Mouse (Mus musculus): Measurements from ENCODE around the gene Rfx7. TPM values are rescaled to one million over a fixed set of nuclear protein-coding genes. Genes with fewer than 3 reads are reported as not detected.
"Not testable (repeated sequence)": the region's sequence is repeated elsewhere in the genome, so short reads cannot be mapped to it uniquely, and the experiment has no call there.

Rfx7 gene
- polyA plus RNA-seq, 1 experiment: 6.4 TPM

- TF ChIP-seq CTCF (conservative IDR thresholded peaks at IDR 0.05; ENCODE audit: insufficient read depth, insufficient read length, low read depth, low read length) (no peak), POLR2A (IDR thresholded peaks at IDR 0.05; ENCODE audit: low read depth, low read length) (no peak)
- Histone ChIP-seq H3K27ac (ENCODE audit: insufficient read depth, low read depth, low read length) (peak overlapping the region; percentile 91), H3K4me3 (ENCODE audit: insufficient read depth, low read depth, low read length) (peak overlapping the region; percentile 94), H3K27me3 (replicated peaks; ENCODE audit: control insufficient read depth, insufficient read depth, low read length) (no peaks in the 10 kb centered on the region), H3K36me3 (ENCODE audit: control insufficient read depth, insufficient read depth, low read length) (no peaks in the 10 kb centered on the region; the same call in 1 of the 2 replicates), H3K4me1 (ENCODE audit: control insufficient read depth, insufficient read depth, low read length) (peaks cover 16% of the 10 kb centered on the region)
- peak; percentile 85 for DNase-seq
- WGBS: under 1% methylated on average over 55 of the region's 55 CpGs
These were observed 130.9 kb downstream of the Rfx7 start for GRCm38 (mm10) chr9:72662691-72663533.

- Histone ChIP-seq H3K27me3 (replicated peaks; ENCODE audit: control insufficient read depth, insufficient read depth, low read length) (no peaks in the 10 kb centered on the region), H3K27ac (ENCODE audit: insufficient read depth, low read depth, low read length) (0 out of 2 replicates have a peak overlapping the region, but pooled peaks have one; percentile 91), H3K4me3 (ENCODE audit: insufficient read depth, low read depth, low read length) (peak overlapping the region; percentile 94), H3K36me3 (ENCODE audit: control insufficient read depth, insufficient read depth, low read length) (no peaks in the 10 kb centered on the region; the same call in 1 of the 2 replicates), H3K4me1 (ENCODE audit: control insufficient read depth, insufficient read depth, low read length) (peaks cover 16% of the 10 kb centered on the region)
- no peak for DNase-seq
- WGBS: 5% methylated on average over 10 of the region's 10 CpGs
- TF ChIP-seq CTCF (conservative IDR thresholded peaks at IDR 0.05; ENCODE audit: insufficient read depth, insufficient read length, low read depth, low read length): no peak
- TF ChIP-seq POLR2A (IDR thresholded peaks at IDR 0.05; ENCODE audit: low read depth, low read length): no peak
These were observed 131.5 kb downstream of the Rfx7 start for GRCm38 (mm10) chr9:72663534-72663918.

- WGBS: 37% methylated on average over 12 of the region's 12 CpGs
- TF ChIP-seq POLR2A (IDR thresholded peaks at IDR 0.05; ENCODE audit: low read depth, low read length) (no peak), CTCF (conservative IDR thresholded peaks at IDR 0.05; ENCODE audit: insufficient read depth, insufficient read length, low read depth, low read length) (no peak)
- Histone ChIP-seq H3K4me1 (ENCODE audit: control insufficient read depth, insufficient read depth, low read length) (peaks cover 16% of the 10 kb centered on the region), H3K4me3 (ENCODE audit: insufficient read depth, low read depth, low read length) (peak overlapping the region; percentile 28; the same call in 1 of the 2 replicates), H3K27me3 (replicated peaks; ENCODE audit: control insufficient read depth, insufficient read depth, low read length) (no peaks in the 10 kb centered on the region), H3K27ac (ENCODE audit: insufficient read depth, low read depth, low read length) (peak overlapping the region; percentile 2), H3K36me3 (ENCODE audit: control insufficient read depth, insufficient read depth, low read length) (no peaks in the 10 kb centered on the region; the same call in 1 of the 2 replicates)
- no peak for DNase-seq
These were observed 132.6 kb downstream of the Rfx7 start for GRCm38 (mm10) chr9:72664409-72665351.

GRCm38 (mm10) chr9:72665517-72665916, 133.5 kb downstream of the Rfx7 start:
- WGBS: 44% methylated on average over 7 of the region's 7 CpGs
- Histone ChIP-seq H3K36me3 (ENCODE audit: control insufficient read depth, insufficient read depth, low read length) (no peaks in the 10 kb centered on the region; the same call in none of the 2 replicates), H3K4me3 (ENCODE audit: insufficient read depth, low read depth, low read length) (no peak overlapping the region), H3K4me1 (ENCODE audit: control insufficient read depth, insufficient read depth, low read length) (peaks cover 16% of the 10 kb centered on the region), H3K27me3 (replicated peaks; ENCODE audit: control insufficient read depth, insufficient read depth, low read length) (no peaks in the 10 kb centered on the region), H3K27ac (ENCODE audit: insufficient read depth, low read depth, low read length) (no peak overlapping the region)
- TF ChIP-seq POLR2A (IDR thresholded peaks at IDR 0.05; ENCODE audit: low read depth, low read length) (no peak), CTCF (conservative IDR thresholded peaks at IDR 0.05; ENCODE audit: insufficient read depth, insufficient read length, low read depth, low read length) (no peak)
- DNase-seq: no peak

GRCm38 (mm10) chr9:72666352-72667021, 134.4 kb downstream of the Rfx7 start:
- not testable (repeated sequence) for H3K27ac ChIP-seq (ENCODE audit: insufficient read depth, low read depth, low read length); H3K36me3 ChIP-seq (ENCODE audit: control insufficient read depth, insufficient read depth, low read length); DNase-seq; H3K27me3 ChIP-seq (replicated peaks; ENCODE audit: control insufficient read depth, insufficient read depth, low read length); H3K4me3 ChIP-seq (ENCODE audit: insufficient read depth, low read depth, low read length)
- WGBS: 57% methylated on average over 7 of the region's 8 CpGs
- peaks cover 16% of the 10 kb centered on the region for H3K4me1 ChIP-seq (ENCODE audit: control insufficient read depth, insufficient read depth, low read length)

GRCm38 (mm10) chr9:72667126-72667525, 135.1 kb downstream of the Rfx7 start:
- H3K4me1 ChIP-seq (ENCODE audit: control insufficient read depth, insufficient read depth, low read length): peaks cover 16% of the 10 kb centered on the region
- H3K27me3 ChIP-seq (replicated peaks; ENCODE audit: control insufficient read depth, insufficient read depth, low read length): no peaks in the 10 kb centered on the region
- H3K4me3 ChIP-seq (ENCODE audit: insufficient read depth, low read depth, low read length): no peak overlapping the region
- no peak overlapping the region for H3K27ac ChIP-seq (ENCODE audit: insufficient read depth, low read depth, low read length)
- 47% methylated on average over 3 of the region's 3 CpGs for WGBS
- no peak for DNase-seq
- no peak for TF ChIP-seq CTCF (conservative IDR thresholded peaks at IDR 0.05; ENCODE audit: insufficient read depth, insufficient read length, low read depth, low read length)
- no peak for TF ChIP-seq POLR2A (IDR thresholded peaks at IDR 0.05; ENCODE audit: low read depth, low read length)
- peaks cover 4% of the 10 kb centered on the region for H3K36me3 ChIP-seq (ENCODE audit: control insufficient read depth, insufficient read depth, low read length)
